Mouse (Mus musculus) heart, embryonic 12.5 days (tissue): ENCODE measurements around the gene AU041133. TPM values are rescaled to one million over a fixed set of nuclear protein-coding genes. Genes with fewer than 3 reads are reported as not detected.
"Not testable (repeated sequence)": the region's sequence is repeated elsewhere in the genome, so short reads cannot be mapped to it uniquely, and the experiment has no call there.

ENCODE experiments used
- ATAC-seq: fragments of 200-750 bp; cut with Nextera tagmentation; 2 replicates; pipeline ENCODE4 v1.8.0; 2017; ENCODE audit warnings: moderate TSS enrichment, moderate library complexity; ENCODE audit not compliant: insufficient number of reproducible peaks, low FRiP score
- H3K27ac ChIP-seq: fragments of 300-500 bp; sonication (generic); 2 replicates; pipeline ENCODE4 v1.5.1; 2016; ENCODE audit warnings: mild to moderate bottlenecking, moderate library complexity; ENCODE audit not compliant: poor library complexity, severe bottlenecking
- H3K27me3 ChIP-seq: fragments of 300-500 bp; sonication (generic); replicated peaks from 2 replicates; pipeline ENCODE4 v1.6.1; 2016; ENCODE audit warnings: mild to moderate bottlenecking, moderate library complexity
- H3K36me3 ChIP-seq: fragments of 300-500 bp; sonication (generic); 2 replicates; pipeline ENCODE4 v1.6.1; 2016; ENCODE audit warnings: mild to moderate bottlenecking, moderate library complexity
- H3K4me1 ChIP-seq: fragments of 300-500 bp; sonication (generic); replicated peaks from 2 replicates; pipeline ENCODE4 v1.6.1; 2016; ENCODE audit warnings: mild to moderate bottlenecking
- H3K4me2 ChIP-seq: fragments of 300-500 bp; sonication (generic); 2 replicates; pipeline ENCODE4 v1.6.1; 2016; ENCODE audit warnings: mild to moderate bottlenecking, moderate library complexity
- H3K4me3 ChIP-seq: fragments of 300-500 bp; sonication (generic); 2 replicates; pipeline ENCODE4 v1.5.1; 2016; ENCODE audit warnings: mild to moderate bottlenecking
- H3K9ac ChIP-seq: fragments of 300-500 bp; sonication (generic); 2 replicates; pipeline ENCODE4 v1.6.1; 2016; ENCODE audit warnings: mild to moderate bottlenecking, moderate library complexity
- H3K9me3 ChIP-seq: fragments of 300-500 bp; sonication (generic); replicated peaks from 2 replicates; pipeline ENCODE4 v1.6.1; 2016; ENCODE audit warnings: mild to moderate bottlenecking, moderate library complexity
- WGBS: fragments of 180-500 bp; shearing (Covaris S2); methylation state at CpG from one replicate; pipeline ENCODE4 v1.1.7; 2016; 5-methylcytosine and 5-hydroxymethylcytosine counted together
- polyA plus RNA-seq: library from polyadenylated mRNA; unstranded; fragments of >200 nt; fragmentation: Nextera tagmentation; extraction: Ambion mirVana; gene quantifications from 2 replicates; pipeline ENCODE4 v1.2.1, GENCODE M21; 2016

AU041133 gene
- 4.4 and 4.5 TPM in 2 replicates for polyA plus RNA-seq

- peak within 1 kb of the TSS; percentile 81 for H3K4me3 ChIP-seq
- peak within 1 kb of the TSS; percentile 71 for H3K27ac ChIP-seq
- peaks cover 14% of the 10 kb centered on the region; the same call in 1 of the 2 replicates for H3K36me3 ChIP-seq
- WGBS: 4% methylated on average over 41 of the region's 41 CpGs
- ATAC-seq: peak; percentile 95
- H3K4me2 ChIP-seq: peak within 1 kb of the TSS; percentile 70
- H3K9me3 ChIP-seq: peaks cover 26% of the 10 kb centered on the region
- H3K27me3 ChIP-seq: no peaks in the 10 kb centered on the region
- no peaks in the 10 kb centered on the region; the same call in 1 of the 2 replicates for H3K4me1 ChIP-seq
- peak within 1 kb of the TSS; percentile 82 for H3K9ac ChIP-seq
Observed at GRCm38 (mm10) chr10:82127850-82128401, at the start of gene AU041133. TSS of gene AU041133 (plus strand) at chr10:82128013.

- H3K9ac ChIP-seq: peak within 1 kb of the TSS; percentile 72; the same call in 1 of the 2 replicates
- 16% methylated on average over 42 of the region's 42 CpGs for WGBS
- not testable (repeated sequence) for H3K27me3 ChIP-seq, H3K9me3 ChIP-seq, H3K36me3 ChIP-seq, H3K4me1 ChIP-seq
- H3K4me2 ChIP-seq: peak within 1 kb of the TSS; percentile 67
- peak within 1 kb of the TSS; percentile 69; the same call in 1 of the 2 replicates for H3K27ac ChIP-seq
- H3K4me3 ChIP-seq: peak within 1 kb of the TSS; percentile 61
- ATAC-seq: peak; percentile 94
Observed at GRCm38 (mm10) chr10:82082728-82083621, 44.8 kb upstream of the AU041133 start, which contains the start of gene BC024063. TSS of gene BC024063 (plus strand) at chr10:82083353.

GRCm38 (mm10) chr10:82083622-82083971 lies 44.2 kb upstream of the AU041133 start:
- Histone ChIP-seq H3K4me2 (peak overlapping the region; percentile 67), H3K9ac (peak overlapping the region; percentile 72; the same call in 1 of the 2 replicates), H3K27ac (peak overlapping the region; percentile 69; the same call in 1 of the 2 replicates), H3K4me3 (peak overlapping the region; percentile 61)
- not testable (repeated sequence) for ATAC-seq, H3K27me3 ChIP-seq, H3K9me3 ChIP-seq, H3K4me1 ChIP-seq, H3K36me3 ChIP-seq
- 18% methylated on average over 14 of the region's 14 CpGs for WGBS

GRCm38 (mm10) chr10:82117206-82117605 lies 10.6 kb upstream of the AU041133 start:
- WGBS: 74% methylated on average over 3 of the region's 3 CpGs
- H3K4me2 ChIP-seq: no peak overlapping the region
- H3K27me3 ChIP-seq: no peaks in the 10 kb centered on the region
- H3K9me3 ChIP-seq: peaks cover 32% of the 10 kb centered on the region
- no peaks in the 10 kb centered on the region for H3K36me3 ChIP-seq
- H3K4me1 ChIP-seq: no peaks in the 10 kb centered on the region
- no peak overlapping the region for H3K9ac ChIP-seq
- no peak overlapping the region for H3K27ac ChIP-seq
- no peak overlapping the region for H3K4me3 ChIP-seq
- no peak for ATAC-seq

GRCm38 (mm10) chr10:82145282-82145681 lies 17.5 kb downstream of the AU041133 start:
- no peaks in the 10 kb centered on the region for H3K4me1 ChIP-seq
- no peak overlapping the region for H3K4me3 ChIP-seq
- WGBS: 86% methylated on average over 1 of the region's 1 CpGs
- no peak overlapping the region for H3K4me2 ChIP-seq
- no peak for ATAC-seq
- peaks cover 29% of the 10 kb centered on the region for H3K9me3 ChIP-seq
- no peak overlapping the region for H3K9ac ChIP-seq
- no peaks in the 10 kb centered on the region for H3K27me3 ChIP-seq
- no peak overlapping the region for H3K27ac ChIP-seq
- peaks cover 55% of the 10 kb centered on the region for H3K36me3 ChIP-seq

- no peak overlapping the region for H3K4me2 ChIP-seq
- H3K9ac ChIP-seq: no peak overlapping the region
- 72% methylated on average over 4 of the region's 4 CpGs for WGBS
- H3K27ac ChIP-seq: no peak overlapping the region
- H3K36me3 ChIP-seq: peaks cover 68% of the 10 kb centered on the region
- H3K4me1 ChIP-seq: no peaks in the 10 kb centered on the region
- no peaks in the 10 kb centered on the region for H3K27me3 ChIP-seq
- H3K9me3 ChIP-seq: peaks cover 37% of the 10 kb centered on the region
- ATAC-seq: no peak
- H3K4me3 ChIP-seq: no peak overlapping the region
Observed at GRCm38 (mm10) chr10:82147571-82147970, 19.8 kb downstream of the AU041133 start.

- no peaks in the 10 kb centered on the region for H3K4me1 ChIP-seq
- H3K9me3 ChIP-seq: peaks cover 14% of the 10 kb centered on the region
- H3K9ac ChIP-seq: no peak overlapping the region
- 67% methylated on average over 3 of the region's 3 CpGs for WGBS
- no peaks in the 10 kb centered on the region for H3K36me3 ChIP-seq
- ATAC-seq: no peak
- no peak overlapping the region for H3K4me2 ChIP-seq
- H3K27me3 ChIP-seq: no peaks in the 10 kb centered on the region
- H3K27ac ChIP-seq: no peak overlapping the region
- H3K4me3 ChIP-seq: no peak overlapping the region
Observed at GRCm38 (mm10) chr10:82167777-82168176, 40.0 kb downstream of the AU041133 start.

- Histone ChIP-seq H3K27me3 (no peaks in the 10 kb centered on the region), H3K9ac (no peak overlapping the region), H3K27ac (no peak overlapping the region), H3K36me3 (no peaks in the 10 kb centered on the region), H3K4me3 (no peak overlapping the region), H3K4me1 (no peaks in the 10 kb centered on the region), H3K9me3 (peaks cover 10% of the 10 kb centered on the region), H3K4me2 (no peak overlapping the region)
- ATAC-seq: no peak
- 74% methylated on average over 2 of the region's 2 CpGs for WGBS
Observed at GRCm38 (mm10) chr10:82169776-82170175, 42.0 kb downstream of the AU041133 start.

- H3K4me2 ChIP-seq: no peak overlapping the region
- peaks cover 9% of the 10 kb centered on the region for H3K9me3 ChIP-seq
- no peak overlapping the region for H3K27ac ChIP-seq
- no peaks in the 10 kb centered on the region for H3K27me3 ChIP-seq
- H3K9ac ChIP-seq: no peak overlapping the region
- no peak overlapping the region for H3K4me3 ChIP-seq
- no peaks in the 10 kb centered on the region for H3K4me1 ChIP-seq
- ATAC-seq: no peak
- no peaks in the 10 kb centered on the region for H3K36me3 ChIP-seq
- 35% methylated on average over 2 of the region's 2 CpGs for WGBS
Observed at GRCm38 (mm10) chr10:82170808-82171207, 43.0 kb downstream of the AU041133 start.

GRCm38 (mm10) chr10:82178257-82179064 lies 50.6 kb downstream of the AU041133 start:
- peak overlapping the region; percentile 74 for H3K9ac ChIP-seq
- peaks cover 4% of the 10 kb centered on the region; the same call in 1 of the 2 replicates for H3K9me3 ChIP-seq
- H3K27me3 ChIP-seq: no peaks in the 10 kb centered on the region
- H3K27ac ChIP-seq: peak overlapping the region; percentile 84
- 0 out of 2 replicates have a peak, but pooled peaks cover 3% of the 10 kb centered on the region for H3K4me1 ChIP-seq
- H3K4me2 ChIP-seq: peak overlapping the region; percentile 68
- no peaks in the 10 kb centered on the region for H3K36me3 ChIP-seq
- peak overlapping the region; percentile 58 for H3K4me3 ChIP-seq
- 5% methylated on average over 47 of the region's 47 CpGs for WGBS
- peak; percentile 97 for ATAC-seq
